Mouse (Mus musculus): Measurements from ENCODE around the gene Nsg1. TPM values are rescaled to one million over a fixed set of nuclear protein-coding genes. Genes with fewer than 3 reads are reported as not detected.
A peak's percentile ranks its signal among the peaks of the same experiment; 100 is the strongest.

Gene Nsg1
- total RNA-seq, 2 experiments from 2014 or later: 2.4 to 2.5 TPM

DNA sequence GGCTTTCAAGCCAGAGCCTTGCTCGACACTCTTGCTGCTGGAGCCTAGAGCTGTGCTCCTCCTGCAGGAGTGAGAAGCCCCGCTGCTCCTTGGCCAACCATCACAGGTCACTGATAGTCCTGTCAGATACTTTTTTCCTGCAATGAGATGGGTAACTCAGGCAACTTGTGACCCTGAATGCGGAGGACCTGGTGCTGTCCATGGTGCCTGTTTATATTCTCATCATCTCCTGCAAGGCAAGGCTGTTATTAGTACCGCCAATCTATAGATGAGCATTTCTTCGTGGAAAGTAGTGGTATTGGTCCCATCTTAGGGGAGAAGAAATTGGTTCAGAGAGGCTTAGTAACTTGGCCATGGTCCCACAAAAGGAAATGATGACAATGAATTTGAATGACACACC, 14.1 kb upstream of the Nsg1 start:
- Histone ChIP-seq H3K27ac (no peak overlapping the region), H3K4me3 (no peak overlapping the region)
- intact Hi-C loops (cut with DNase I): no loop called here
- no peak for TF ChIP-seq CTCF (IDR thresholded peaks at IDR 0.05)
- DNase-seq: no peak

GRCm38 (mm10) chr5:38168497-38168896, 8.8 kb upstream of the Nsg1 start:
- TF ChIP-seq CTCF (IDR thresholded peaks at IDR 0.05): no peak
- intact Hi-C loops (cut with DNase I): no loop called here

GRCm38 (mm10) chr5:38158947-38159633, 617 bp downstream of the Nsg1 start:
- Histone ChIP-seq H3K4me3 (peak overlapping the region; percentile 84), H3K27ac (peak overlapping the region; percentile 57)
- DNase-seq: peak; percentile 72
- intact Hi-C loops (cut with DNase I): no loop called here
- TF ChIP-seq CTCF (IDR thresholded peaks at IDR 0.05): no peak

More at GRCm38 (mm10) chr5:38168497-38168896, 8.8 kb upstream of the Nsg1 start:
- DNase-seq: no peak
- no peak overlapping the region for H3K4me3 ChIP-seq
- no peak overlapping the region for H3K27ac ChIP-seq

DNA sequence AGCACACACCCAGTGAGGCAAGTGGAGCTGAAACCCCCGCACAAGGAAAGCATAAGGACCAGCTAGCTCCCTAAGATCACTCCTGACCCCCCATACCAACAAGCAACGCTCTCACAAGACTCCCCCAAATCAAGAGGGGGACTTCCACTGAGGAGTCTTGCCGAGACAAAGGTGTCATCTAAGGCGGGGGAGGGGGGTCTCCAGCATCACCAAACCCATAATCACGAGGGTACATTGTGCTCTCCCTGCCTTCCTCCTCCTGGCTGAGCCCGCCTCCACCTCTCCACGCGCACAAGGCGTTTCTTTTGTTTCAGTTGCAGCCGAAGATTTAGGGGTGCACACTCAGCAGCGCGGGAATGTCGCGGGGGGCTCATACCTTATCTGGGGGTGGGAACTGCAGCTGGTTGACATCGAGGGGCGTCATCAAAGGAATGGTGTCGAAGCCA, 1.2 kb downstream of the Nsg1 start:
- Histone ChIP-seq H3K4me3 (peak overlapping the region; percentile 84), H3K27ac (no peak overlapping the region)
- intact Hi-C loops (cut with DNase I): no loop called here
- DNase-seq: no peak
- TF ChIP-seq CTCF (IDR thresholded peaks at IDR 0.05): no peak

DNA sequence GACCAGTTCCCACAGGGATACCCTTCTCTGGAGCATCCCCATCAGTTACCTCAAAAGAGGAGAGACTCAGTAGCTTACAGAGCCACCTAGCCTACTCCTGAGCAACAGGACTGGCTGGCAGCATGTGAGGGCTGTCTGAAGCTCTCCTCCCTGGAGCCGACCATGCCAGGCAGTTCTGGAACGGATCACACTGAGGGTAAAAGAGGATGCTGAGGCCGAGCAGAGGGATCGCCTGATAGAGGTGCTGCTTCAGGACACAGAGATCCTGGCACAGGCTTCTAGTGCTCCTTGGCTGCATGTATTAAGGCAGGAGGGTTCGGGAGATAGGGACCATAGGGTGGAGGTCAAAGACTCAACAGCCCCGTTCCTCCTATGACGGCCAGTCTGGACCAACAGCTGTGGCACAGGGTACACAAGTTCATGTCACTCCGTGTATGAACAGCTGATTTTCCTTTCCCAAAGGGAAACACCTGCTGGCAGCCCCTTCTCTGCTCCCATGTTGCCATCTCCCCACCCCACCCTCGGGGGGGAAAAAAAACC, 2.2 kb downstream of the Nsg1 start:
- H3K4me3 ChIP-seq: no peak overlapping the region
- no peak for DNase-seq
- H3K27ac ChIP-seq: no peak overlapping the region
- no peak for TF ChIP-seq CTCF (IDR thresholded peaks at IDR 0.05)
- intact Hi-C loops (cut with DNase I): no loop called here

DNA sequence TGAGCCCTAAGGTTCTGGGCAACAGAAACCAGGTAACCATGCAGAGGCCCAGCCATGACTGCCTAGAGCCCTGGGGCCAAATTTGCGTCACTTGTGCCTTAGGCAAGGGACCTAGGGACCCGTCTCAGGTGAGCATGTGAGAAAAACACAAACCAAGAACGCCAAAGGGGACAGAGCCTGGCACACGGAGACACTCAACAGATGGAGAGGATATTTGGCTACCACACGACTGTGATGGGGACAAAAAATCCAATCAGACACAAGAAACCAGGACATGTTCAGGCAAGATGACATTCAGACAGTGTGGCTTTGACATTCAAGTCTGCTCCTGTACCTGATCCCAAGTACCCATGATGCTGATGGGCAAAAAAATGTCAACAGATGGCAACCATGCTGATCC, 6.1 kb downstream of the Nsg1 start:
- intact Hi-C loops (cut with DNase I): no loop called here
- Histone ChIP-seq H3K27ac (no peak overlapping the region), H3K4me3 (no peak overlapping the region)
- TF ChIP-seq CTCF (IDR thresholded peaks at IDR 0.05): no peak
- no peak for DNase-seq

GRCm38 (mm10) chr5:38152201-38153108, 7.3 kb downstream of the Nsg1 start:
- no peak overlapping the region for H3K4me3 ChIP-seq
- H3K27ac ChIP-seq: no peak overlapping the region
- no peak for TF ChIP-seq CTCF (IDR thresholded peaks at IDR 0.05)
- DNase-seq: no peak
- intact Hi-C loops (cut with DNase I): no loop called here

GRCm38 (mm10) chr5:38151264-38151663, 8.4 kb downstream of the Nsg1 start:
- Histone ChIP-seq H3K4me3 (no peak overlapping the region), H3K27ac (no peak overlapping the region)
- no peak for TF ChIP-seq CTCF (IDR thresholded peaks at IDR 0.05)
- DNase-seq: no peak
- intact Hi-C loops (cut with DNase I): no loop called here

- no peak overlapping the region for H3K27ac ChIP-seq
- no peak for TF ChIP-seq CTCF (IDR thresholded peaks at IDR 0.05)
- intact Hi-C loops (cut with DNase I): no loop called here
- DNase-seq: no peak
- H3K4me3 ChIP-seq: no peak overlapping the region
Observed at GRCm38 (mm10) chr5:38146524-38146923, 13.2 kb downstream of the Nsg1 start.

DNA sequence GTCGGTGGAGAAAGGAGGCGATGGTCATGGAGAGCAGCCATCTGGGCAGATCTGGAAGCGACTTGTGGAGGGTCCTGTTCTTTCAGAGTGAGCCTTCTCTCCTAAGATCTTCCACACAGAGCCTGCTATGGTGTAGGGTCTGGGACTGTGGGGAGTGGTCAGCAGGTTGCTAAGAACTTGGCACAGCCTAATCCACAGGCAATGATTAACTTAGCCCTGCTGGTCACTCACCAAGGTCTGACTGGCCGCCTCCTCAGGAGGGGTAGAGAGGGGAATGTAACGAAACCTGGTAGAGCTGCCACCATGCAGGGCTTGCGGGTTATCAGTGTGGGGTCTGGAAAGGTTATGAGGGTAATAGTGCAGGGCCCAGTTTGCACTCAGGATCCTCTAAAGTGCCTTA, 18.8 kb downstream of the Nsg1 start:
- DNase-seq: no peak
- TF ChIP-seq CTCF (IDR thresholded peaks at IDR 0.05): no peak
- Histone ChIP-seq H3K27ac (no peak overlapping the region), H3K4me3 (no peak overlapping the region)
- intact Hi-C loops (cut with DNase I): no loop called here

GRCm38 (mm10) chr5:38137163-38137562, 22.5 kb downstream of the Nsg1 start:
- intact Hi-C loops (cut with DNase I): no loop called here
- Histone ChIP-seq H3K4me3 (no peak overlapping the region), H3K27ac (no peak overlapping the region)
- no peak for TF ChIP-seq CTCF (IDR thresholded peaks at IDR 0.05)
- no peak for DNase-seq

GRCm38 (mm10) chr5:38136247-38136646, 23.5 kb downstream of the Nsg1 start:
- DNase-seq: no peak
- Histone ChIP-seq H3K27ac (no peak overlapping the region), H3K4me3 (no peak overlapping the region)
- no peak for TF ChIP-seq CTCF (IDR thresholded peaks at IDR 0.05)
- intact Hi-C loops (cut with DNase I): no loop called here

DNA sequence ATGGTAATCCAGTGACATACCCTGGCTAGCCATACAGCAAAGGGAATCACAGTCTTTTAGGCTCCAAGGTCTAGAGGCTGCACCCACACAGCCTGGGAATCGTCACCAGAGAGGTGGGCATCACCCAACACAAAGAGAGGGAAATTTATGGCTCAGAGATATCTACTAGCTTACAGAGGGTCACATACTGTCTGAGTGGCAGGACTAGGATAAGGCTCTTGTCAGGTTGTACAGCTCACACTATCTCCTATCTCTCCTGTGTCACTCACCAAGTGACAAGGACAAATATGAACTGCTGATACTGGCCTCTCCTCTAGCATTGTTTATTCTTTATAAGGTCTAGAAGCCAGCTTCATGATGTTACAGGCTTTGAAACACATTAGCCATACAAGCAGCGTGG, 30.4 kb downstream of the Nsg1 start:
- intact Hi-C loops (cut with DNase I): no loop called here
- DNase-seq: no peak
- TF ChIP-seq CTCF (IDR thresholded peaks at IDR 0.05): no peak

More for the DNA sequence above, 30.4 kb downstream of the Nsg1 start:
- H3K27ac ChIP-seq: no peak overlapping the region
- H3K4me3 ChIP-seq: no peak overlapping the region
